Mouse (Mus musculus) heart, adult 11 months (tissue): ENCODE measurements at regions not wholly inside any gene's neighbourhood (a gene's known extent, or its start where the extent isn't known, plus 50 kb on each side); places are given as distances from the start of the nearest gene placed in this dataset.
A peak's percentile ranks its signal among the peaks of the same experiment; 100 is the strongest.

Experiments used
- DNase-seq: peaks from one replicate; pipeline ENCODE4 v3.0.0; 2022

- no peak for DNase-seq
Observed at GRCm38 (mm10) chr9:47353972-47354371, 176.0 kb upstream of the Cadm1 start.

- no peak for DNase-seq
Observed at GRCm38 (mm10) chr9:47354423-47354822, 175.6 kb upstream of the Cadm1 start.

GRCm38 (mm10) chr9:47354866-47355265 lies 175.1 kb upstream of the Cadm1 start:
- DNase-seq = no peak

GRCm38 (mm10) chr9:47357756-47358399 lies 172.1 kb upstream of the Cadm1 start:
- DNase-seq = peak; percentile 91

GRCm38 (mm10) chr9:47358400-47358767 lies 171.6 kb upstream of the Cadm1 start:
- no peak for DNase-seq

- peak; percentile 60 for DNase-seq
Observed at GRCm38 (mm10) chr9:47363086-47363485, 166.9 kb upstream of the Cadm1 start.

- no peak for DNase-seq
Observed at GRCm38 (mm10) chr9:47364762-47365161, 165.2 kb upstream of the Cadm1 start.

- DNase-seq = no peak
Observed at GRCm38 (mm10) chr9:47367266-47367957, 162.6 kb upstream of the Cadm1 start.

- DNase-seq = no peak
Observed at GRCm38 (mm10) chr9:47368015-47368901, 161.7 kb upstream of the Cadm1 start.

DNA sequence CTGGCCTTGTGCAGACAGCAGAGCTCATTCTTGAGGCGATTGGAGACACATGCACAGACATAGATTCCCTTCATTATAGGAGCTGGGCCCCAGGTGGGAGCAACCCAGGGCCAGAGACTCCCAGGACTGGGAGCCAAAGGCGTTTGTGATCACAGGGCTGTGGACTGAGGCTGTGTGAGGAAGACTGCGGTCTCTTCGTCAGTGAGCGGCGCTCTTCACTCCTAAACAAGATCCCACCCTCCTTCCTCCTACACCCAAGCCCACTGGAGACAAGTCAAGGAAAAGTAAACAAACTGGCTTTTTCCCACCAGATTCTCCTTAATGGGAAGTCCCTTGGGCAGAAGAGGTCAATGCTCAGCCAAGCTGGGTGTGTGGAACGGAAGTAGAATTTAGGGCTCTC lies 157.7 kb upstream of the Cadm1 start:
- DNase-seq = peak; percentile 84

GRCm38 (mm10) chr9:47374086-47374485 lies 155.9 kb upstream of the Cadm1 start:
- DNase-seq = peak; percentile 55

GRCm38 (mm10) chr9:47376645-47377044 lies 153.3 kb upstream of the Cadm1 start:
- no peak for DNase-seq

DNA sequence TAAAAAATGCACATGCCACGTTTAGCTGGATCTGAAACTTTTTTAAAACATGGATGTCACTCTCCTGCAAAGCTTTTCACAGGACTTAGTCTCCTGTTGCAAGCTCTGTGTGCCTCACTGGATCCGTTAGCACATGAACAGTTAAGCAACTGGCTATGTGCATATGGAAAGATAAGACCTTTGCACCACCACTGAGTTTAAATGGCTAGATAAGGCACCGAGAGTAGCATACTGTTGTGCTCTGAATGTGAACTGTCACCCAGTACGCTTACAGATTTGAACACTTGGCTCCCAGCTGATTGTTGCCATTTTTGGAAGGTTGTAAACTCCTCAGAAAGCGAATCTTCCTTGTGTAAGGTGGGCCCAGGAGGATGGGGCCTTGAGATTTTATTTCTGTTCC lies 151.4 kb upstream of the Cadm1 start:
- no peak for DNase-seq

DNA sequence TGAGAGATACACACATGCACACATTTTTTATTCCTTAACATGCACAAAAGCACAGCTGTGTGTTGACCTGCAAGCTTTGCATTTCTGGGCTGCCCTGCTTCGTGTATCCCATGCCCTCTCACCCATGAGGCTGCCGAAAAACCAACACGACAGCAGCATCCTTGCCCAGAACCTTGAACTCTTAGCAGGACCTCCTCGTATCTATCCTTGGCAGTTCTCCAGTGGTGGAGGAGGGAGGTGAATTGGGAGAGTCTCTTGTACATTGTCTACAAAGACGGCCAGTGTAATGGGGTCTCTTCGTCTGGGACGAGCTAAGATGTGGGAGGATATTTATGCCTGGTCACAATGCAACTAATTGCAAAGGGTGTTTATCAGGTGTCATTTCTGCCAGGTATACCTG lies 149.6 kb upstream of the Cadm1 start:
- no peak for DNase-seq

DNA sequence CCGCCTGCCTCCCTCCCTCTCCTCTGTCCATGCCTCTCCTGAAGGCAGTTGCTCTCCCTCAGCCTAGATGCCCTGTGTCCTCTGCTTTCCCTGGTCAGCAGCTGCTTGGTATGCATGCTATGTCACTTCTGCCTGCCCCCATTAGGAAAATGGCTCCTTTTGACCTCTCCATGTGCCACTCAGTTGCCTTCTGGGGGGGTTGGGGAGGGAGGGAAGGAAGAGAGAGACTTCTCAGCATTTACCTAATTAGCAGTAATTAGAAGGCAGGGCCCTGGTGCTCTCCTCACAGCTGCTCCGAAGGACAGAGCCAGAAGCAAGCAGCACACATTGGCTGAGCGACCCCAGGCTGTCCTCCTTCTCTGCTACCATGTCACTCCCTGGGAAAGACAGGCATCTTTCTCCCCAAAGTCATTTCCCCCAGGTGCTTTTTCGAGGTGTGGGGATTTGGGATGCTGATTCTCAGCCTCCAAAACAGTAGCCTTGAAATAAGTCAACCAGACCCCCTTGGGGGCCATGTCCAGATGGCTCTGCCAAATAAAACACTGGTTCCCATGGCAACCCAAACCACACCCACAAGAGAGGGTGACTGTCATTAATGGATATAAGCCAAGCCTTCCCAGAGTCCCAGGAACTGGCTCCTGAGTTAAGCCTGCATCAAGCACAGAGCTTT lies 145.7 kb upstream of the Cadm1 start:
- no peak for DNase-seq

DNA sequence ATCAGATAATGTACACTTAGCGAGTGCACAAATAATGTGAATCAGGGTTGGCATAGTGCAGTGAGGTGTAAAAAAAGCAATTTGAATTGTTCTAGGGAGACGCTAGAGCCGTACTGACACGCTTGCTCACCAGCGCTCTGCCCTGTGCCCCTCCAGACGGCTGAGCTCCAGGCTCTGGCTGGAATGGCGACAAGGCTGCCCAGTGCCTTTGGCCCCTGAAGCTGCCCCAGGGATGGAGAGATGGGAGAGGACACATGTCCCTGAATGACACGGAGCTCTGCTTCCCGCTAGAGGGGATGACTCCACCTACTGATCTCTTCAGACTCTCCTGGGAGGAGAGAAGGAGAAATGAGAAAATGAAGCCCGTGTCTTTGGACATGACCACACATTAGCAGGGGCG lies 143.3 kb upstream of the Cadm1 start:
- no peak for DNase-seq

DNA sequence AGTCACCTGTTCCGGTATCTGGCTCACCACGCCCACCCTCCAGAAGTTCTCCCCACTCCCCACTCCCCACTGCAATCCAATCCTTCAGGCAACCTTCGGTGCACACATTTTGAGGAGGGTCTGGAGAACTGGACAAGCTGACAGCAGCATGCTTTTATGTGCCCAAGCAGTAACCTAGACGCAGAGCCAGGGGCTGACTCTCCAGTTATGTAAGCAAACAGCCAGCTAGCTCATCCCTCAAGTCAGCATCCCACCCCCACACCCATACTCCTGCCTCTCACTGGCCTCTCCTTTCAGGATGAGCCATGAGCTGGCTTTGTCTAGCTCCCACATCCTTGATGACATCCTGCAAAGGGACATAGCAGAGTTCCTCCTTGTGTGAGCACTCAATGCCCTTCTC lies 142.8 kb upstream of the Cadm1 start:
- no peak for DNase-seq

DNA sequence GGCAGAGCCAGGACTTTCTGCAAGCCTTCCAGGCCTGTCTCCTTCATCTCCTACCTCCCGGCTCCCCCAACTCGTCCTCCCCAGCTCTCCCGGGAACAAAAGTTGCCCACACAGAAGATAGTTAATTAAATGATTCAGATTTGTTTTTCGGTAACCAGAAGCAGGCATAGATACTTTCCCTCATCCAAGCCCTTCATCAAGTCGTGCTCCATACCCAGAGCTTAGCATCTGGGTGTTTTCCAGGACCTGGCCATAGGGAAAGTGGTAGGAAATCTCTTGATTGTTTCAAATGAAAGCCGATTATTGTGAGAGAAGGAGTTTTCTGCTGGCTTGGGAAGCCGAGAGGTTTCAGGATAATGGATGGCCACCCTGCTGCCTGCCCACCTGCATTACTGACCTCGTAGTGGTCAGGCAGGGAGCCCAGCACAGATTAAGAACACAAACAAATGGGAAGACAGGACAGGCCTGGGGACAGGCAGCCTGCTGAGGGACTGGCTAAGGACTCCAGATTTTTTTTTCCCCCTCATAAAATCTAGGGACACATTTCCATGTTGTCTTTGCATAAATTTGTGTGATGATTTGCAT lies 142.2 kb upstream of the Cadm1 start:
- no peak for DNase-seq

GRCm38 (mm10) chr9:47389901-47390300 lies 140.1 kb upstream of the Cadm1 start:
- DNase-seq = peak; percentile 86

- DNase-seq = peak; percentile 36
Observed at GRCm38 (mm10) chr9:47391669-47392068, 138.3 kb upstream of the Cadm1 start.

GRCm38 (mm10) chr9:47399598-47399997 lies 130.4 kb upstream of the Cadm1 start:
- no peak for DNase-seq

GRCm38 (mm10) chr9:47400117-47400823 lies 129.7 kb upstream of the Cadm1 start:
- DNase-seq = peak; percentile 46
